Mouse (Mus musculus) liver, embryonic 12.5 days (tissue): Measurements from ENCODE around the gene Ttll8. TPM values are rescaled to one million over a fixed set of nuclear protein-coding genes. Genes with fewer than 3 reads are reported as not detected.

Experiments
- ATAC-seq: fragments of 200-750 bp; cut with Nextera tagmentation; 2 replicates; pipeline ENCODE4 v1.8.0; 2017; ENCODE audit warnings: moderate number of reproducible peaks, mild to moderate bottlenecking, moderate library complexity
- H3K27ac ChIP-seq: fragments of 300-500 bp; sonication (generic); 2 replicates; pipeline ENCODE4 v1.5.1; 2016; ENCODE audit warnings: mild to moderate bottlenecking
- H3K27me3 ChIP-seq: fragments of 300-500 bp; sonication (generic); replicated peaks from 2 replicates; pipeline ENCODE4 v1.6.1; 2016; ENCODE audit warnings: mild to moderate bottlenecking, moderate library complexity
- H3K36me3 ChIP-seq: fragments of 300-500 bp; sonication (generic); 2 replicates; pipeline ENCODE4 v1.6.1; 2016; ENCODE audit warnings: mild to moderate bottlenecking, moderate library complexity
- H3K4me1 ChIP-seq: fragments of 300-500 bp; sonication (generic); 2 replicates; pipeline ENCODE4 v1.6.1; 2016
- H3K4me2 ChIP-seq: fragments of 300-500 bp; sonication (generic); 2 replicates; pipeline ENCODE4 v1.6.1; 2016; ENCODE audit warnings: mild to moderate bottlenecking, moderate library complexity
- H3K4me3 ChIP-seq: fragments of 300-500 bp; sonication (generic); 2 replicates; pipeline ENCODE4 v1.5.1; 2016; ENCODE audit warnings: mild to moderate bottlenecking, moderate library complexity
- H3K9ac ChIP-seq: fragments of 300-500 bp; sonication (generic); 2 replicates; pipeline ENCODE4 v1.6.1; 2016; ENCODE audit warnings: mild to moderate bottlenecking, moderate library complexity
- H3K9me3 ChIP-seq: fragments of 300-500 bp; sonication (generic); replicated peaks from 2 replicates; pipeline ENCODE4 v1.6.1; 2016; ENCODE audit warnings: mild to moderate bottlenecking, moderate library complexity
- WGBS: fragments of 180-500 bp; shearing (Covaris S2); methylation state at CpG from one replicate; pipeline ENCODE4 v1.1.7; 2016; ENCODE audit not compliant: insufficient replicate concordance; 5-methylcytosine and 5-hydroxymethylcytosine counted together
- polyA plus RNA-seq: library from polyadenylated mRNA; unstranded; fragments of >200 nt; fragmentation: Nextera tagmentation; extraction: Ambion mirVana; gene quantifications from 2 replicates; pipeline ENCODE4 v1.2.1, GENCODE M21; 2016

Gene Ttll8
- polyA plus RNA-seq, 1 experiment from 2014 or later = not detected

DNA sequence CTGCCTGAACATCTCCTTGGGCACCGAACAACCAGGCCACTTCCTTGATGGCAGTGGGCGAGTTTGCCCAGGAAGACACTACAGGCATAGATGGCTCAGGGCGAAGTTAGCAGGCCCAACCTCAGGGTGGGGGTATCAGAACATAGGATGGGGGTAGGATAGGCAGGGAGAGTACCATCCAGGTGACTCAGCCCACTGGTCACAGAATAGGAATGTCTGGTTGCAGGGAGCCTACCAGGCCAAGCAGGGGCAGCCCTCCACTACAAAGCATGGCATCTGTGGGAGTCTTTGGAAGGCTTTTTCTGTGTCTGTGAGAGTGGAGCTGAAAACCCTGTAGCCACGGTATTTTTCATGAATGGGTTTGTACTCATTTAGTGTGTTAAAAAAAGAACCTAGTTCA lies 3.3 kb upstream of the Ttll8 start:
- no peak overlapping the region for H3K27ac ChIP-seq
- no peak overlapping the region for H3K4me2 ChIP-seq
- H3K9me3 ChIP-seq = no peaks in the 10 kb centered on the region
- peaks cover 50% of the 10 kb centered on the region for H3K27me3 ChIP-seq
- H3K36me3 ChIP-seq = no peaks in the 10 kb centered on the region
- 55% methylated on average over 4 of the region's 4 CpGs for WGBS
- no peak overlapping the region for H3K4me3 ChIP-seq
- no peak overlapping the region for H3K9ac ChIP-seq
- H3K4me1 ChIP-seq = no peaks in the 10 kb centered on the region
- ATAC-seq = no peak

DNA sequence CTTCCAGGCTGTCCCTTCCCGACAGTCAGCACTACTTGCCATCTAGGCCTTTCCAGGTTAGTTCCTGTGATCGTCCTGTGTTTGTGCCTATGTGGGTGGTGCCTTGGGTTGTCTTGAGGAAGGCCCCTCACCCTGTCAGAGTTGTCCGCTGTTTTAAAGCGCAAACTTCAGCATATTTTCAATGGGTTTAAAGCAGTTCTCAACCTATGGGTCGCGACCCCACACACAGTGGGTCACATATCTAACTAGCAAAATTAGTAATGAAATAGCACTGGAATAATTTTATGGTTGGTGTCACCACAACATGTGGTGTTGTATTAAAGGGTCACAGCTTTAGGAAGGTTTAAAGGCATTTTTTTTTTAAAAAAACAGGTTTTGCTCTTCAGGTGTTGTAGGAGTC lies 1.1 kb upstream of the Ttll8 start:
- no peaks in the 10 kb centered on the region for H3K9me3 ChIP-seq
- H3K9ac ChIP-seq = no peak overlapping the region
- H3K36me3 ChIP-seq = no peaks in the 10 kb centered on the region
- 79% methylated on average over 6 of the region's 6 CpGs for WGBS
- H3K4me3 ChIP-seq = no peak overlapping the region
- H3K27ac ChIP-seq = no peak overlapping the region
- no peaks in the 10 kb centered on the region for H3K4me1 ChIP-seq
- H3K27me3 ChIP-seq = peaks cover 53% of the 10 kb centered on the region
- ATAC-seq = no peak
- H3K4me2 ChIP-seq = no peak overlapping the region

DNA sequence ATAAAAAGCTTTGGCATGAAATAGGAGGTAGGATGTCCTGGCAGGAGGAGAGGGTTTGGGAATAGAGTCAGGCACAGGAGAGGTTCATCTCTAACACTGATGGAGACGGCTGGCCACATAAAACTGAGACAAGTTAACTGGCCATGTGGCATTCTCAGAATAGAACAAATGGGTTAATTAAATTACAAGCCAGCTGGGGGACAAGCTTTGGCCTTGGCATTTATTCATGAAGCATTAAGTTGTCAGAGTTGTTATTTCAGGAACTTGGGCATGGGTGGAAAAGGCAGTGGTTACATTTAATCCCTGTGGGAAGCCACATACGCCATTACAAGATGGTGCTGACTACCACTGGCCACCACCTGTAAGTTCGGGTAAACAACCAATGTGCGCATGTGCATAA lies 3.0 kb downstream of the Ttll8 start:
- no peak for ATAC-seq
- H3K27ac ChIP-seq = no peak overlapping the region
- WGBS = 69% methylated on average over 4 of the region's 4 CpGs
- no peak overlapping the region for H3K4me2 ChIP-seq
- H3K4me3 ChIP-seq = no peak overlapping the region
- H3K9me3 ChIP-seq = no peaks in the 10 kb centered on the region
- H3K27me3 ChIP-seq = peaks cover 42% of the 10 kb centered on the region
- H3K36me3 ChIP-seq = no peaks in the 10 kb centered on the region
- H3K9ac ChIP-seq = no peak overlapping the region
- H3K4me1 ChIP-seq = no peaks in the 10 kb centered on the region

DNA sequence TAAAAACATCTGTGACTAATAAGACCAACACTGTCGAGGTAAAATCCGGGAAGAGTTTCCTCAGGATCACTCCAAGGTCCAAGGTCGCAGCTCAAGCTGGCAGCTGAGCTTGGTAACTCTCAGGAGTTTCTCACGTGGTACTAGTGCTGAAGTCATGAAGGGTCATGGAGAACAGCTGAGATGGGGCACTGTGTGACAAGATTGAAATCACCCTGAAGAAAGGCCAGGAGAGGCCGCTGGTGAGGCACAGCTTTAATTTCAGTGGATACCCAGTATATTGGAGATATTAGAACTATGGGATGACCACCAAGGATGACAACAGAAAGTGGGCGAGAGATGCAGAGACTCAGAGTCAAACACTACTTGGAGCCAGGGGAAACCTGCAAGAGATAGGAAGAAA lies 7.4 kb downstream of the Ttll8 start:
- 36% methylated on average over 6 of the region's 6 CpGs for WGBS
- Histone ChIP-seq H3K36me3 (no peaks in the 10 kb centered on the region), H3K4me2 (no peak overlapping the region), H3K27me3 (0 out of 2 replicates have a peak, but pooled peaks cover 3% of the 10 kb centered on the region), H3K4me1 (no peaks in the 10 kb centered on the region), H3K9ac (no peak overlapping the region), H3K27ac (no peak overlapping the region), H3K4me3 (no peak overlapping the region), H3K9me3 (no peaks in the 10 kb centered on the region)
- no peak for ATAC-seq

DNA sequence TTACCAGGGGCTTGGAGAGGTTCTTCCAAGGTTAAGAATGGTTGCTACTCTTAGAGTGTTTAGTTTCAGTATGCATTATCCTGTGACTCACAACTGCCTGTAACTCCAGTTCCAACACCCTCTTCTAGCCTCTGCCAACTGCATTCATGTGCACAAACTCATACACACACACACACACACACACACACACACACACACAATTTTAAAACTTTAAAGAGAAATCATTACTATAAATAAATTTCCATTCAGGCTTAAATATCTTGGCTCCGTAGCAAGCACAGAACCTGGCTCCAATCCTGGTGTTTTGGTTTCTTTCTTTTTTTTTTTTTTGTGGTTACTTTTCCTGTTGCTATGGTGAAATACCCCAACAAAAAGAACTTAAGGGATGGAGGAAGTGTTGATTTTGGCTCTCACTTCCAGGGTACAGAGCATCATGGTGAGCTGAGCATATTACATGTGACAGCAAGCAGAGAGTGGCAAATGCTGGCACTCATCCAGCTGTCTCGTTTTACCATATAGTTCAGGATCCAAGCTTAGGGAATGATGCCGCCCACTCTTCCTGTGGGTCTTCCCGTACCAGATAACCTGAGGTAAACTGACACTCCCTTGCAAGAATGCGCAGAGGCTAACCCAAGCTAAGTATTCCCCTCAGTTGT lies 10.2 kb downstream of the Ttll8 start:
- Histone ChIP-seq H3K9ac (no peak overlapping the region), H3K27ac (no peak overlapping the region), H3K36me3 (no peaks in the 10 kb centered on the region), H3K4me1 (no peaks in the 10 kb centered on the region), H3K4me2 (no peak overlapping the region), H3K9me3 (no peaks in the 10 kb centered on the region), H3K4me3 (no peak overlapping the region), H3K27me3 (0 out of 2 replicates have a peak, but pooled peaks cover 3% of the 10 kb centered on the region)
- no peak for ATAC-seq
- 65% methylated on average over 5 of the region's 5 CpGs for WGBS

DNA sequence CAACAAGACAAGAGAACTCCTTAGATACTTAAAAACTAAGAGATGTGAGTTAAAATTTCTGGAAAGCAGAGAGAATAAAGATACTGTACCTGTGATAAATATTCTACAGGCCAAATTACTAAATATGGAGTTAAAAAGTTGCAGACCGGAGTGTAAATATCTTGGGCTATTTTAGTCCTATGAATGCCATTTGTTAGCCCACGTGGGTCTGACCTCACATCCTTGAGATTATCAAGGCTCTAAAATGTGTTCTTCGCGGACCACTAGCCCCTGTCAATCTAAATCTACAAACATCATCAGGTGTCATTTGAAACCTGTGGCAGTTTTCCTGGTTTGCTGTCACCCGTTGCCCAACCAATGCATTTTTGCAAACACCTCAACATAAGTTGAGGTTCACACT lies 11.4 kb downstream of the Ttll8 start:
- 61% methylated on average over 5 of the region's 5 CpGs for WGBS
- Histone ChIP-seq H3K4me2 (no peak overlapping the region), H3K27me3 (no peaks in the 10 kb centered on the region), H3K4me3 (no peak overlapping the region), H3K9ac (no peak overlapping the region), H3K9me3 (no peaks in the 10 kb centered on the region), H3K36me3 (no peaks in the 10 kb centered on the region), H3K27ac (no peak overlapping the region), H3K4me1 (no peaks in the 10 kb centered on the region)
- ATAC-seq = no peak

DNA sequence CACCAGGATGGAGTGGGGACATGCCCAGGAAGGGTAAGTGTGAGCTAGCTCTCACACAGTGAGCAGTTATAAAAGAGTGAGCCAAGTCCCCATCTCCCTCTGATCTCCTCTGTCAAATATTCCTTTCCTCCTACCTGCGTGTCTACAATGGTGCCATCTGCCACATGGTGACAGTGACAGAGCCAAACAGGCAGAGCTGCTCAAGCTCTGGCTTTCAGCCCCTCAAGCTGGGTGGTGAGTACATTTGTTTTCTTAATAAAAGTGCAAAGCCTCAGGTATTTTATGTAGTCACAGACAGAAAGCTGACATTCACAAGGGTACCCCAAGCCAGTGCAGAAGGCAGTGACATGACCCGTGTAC lies 16.9 kb downstream of the Ttll8 start:
- H3K27ac ChIP-seq = no peak overlapping the region
- H3K27me3 ChIP-seq = no peaks in the 10 kb centered on the region
- 60% methylated on average over 2 of the region's 2 CpGs for WGBS
- no peaks in the 10 kb centered on the region for H3K4me1 ChIP-seq
- H3K9ac ChIP-seq = no peak overlapping the region
- no peak overlapping the region for H3K4me2 ChIP-seq
- H3K9me3 ChIP-seq = no peaks in the 10 kb centered on the region
- ATAC-seq = no peak
- H3K4me3 ChIP-seq = no peak overlapping the region
- no peaks in the 10 kb centered on the region for H3K36me3 ChIP-seq

DNA sequence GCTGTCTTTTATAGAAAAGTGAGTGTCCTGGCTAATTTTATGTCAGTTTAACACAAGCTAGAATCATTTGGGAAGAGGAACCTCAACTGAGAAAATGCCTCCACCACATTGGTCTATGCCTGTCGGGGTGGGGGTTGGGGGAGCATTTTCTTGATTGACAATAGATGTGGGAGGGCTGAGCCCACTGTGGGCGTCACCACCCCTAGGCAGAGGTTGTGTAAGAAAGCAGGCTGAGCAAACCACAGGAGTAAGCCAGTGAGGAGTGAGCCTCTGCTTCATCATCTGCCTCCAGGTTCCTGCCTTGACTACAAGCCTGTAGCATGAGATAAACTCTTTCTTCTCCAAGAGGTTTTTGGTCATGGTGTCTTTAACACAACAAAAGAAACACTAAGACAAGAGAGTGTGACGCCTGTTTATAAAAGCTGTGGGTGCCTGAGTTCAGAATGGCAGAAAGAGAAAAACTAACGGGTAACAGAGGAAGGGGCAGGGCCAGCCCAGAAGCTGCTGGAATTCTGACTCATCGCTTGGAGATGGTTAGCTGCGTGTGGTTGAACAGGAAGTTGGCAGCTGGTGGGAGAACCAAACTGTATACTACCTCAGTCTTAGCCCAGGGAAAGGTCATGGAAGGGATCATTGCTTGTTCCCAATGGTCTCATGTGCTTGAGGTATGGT lies 17.5 kb downstream of the Ttll8 start:
- Histone ChIP-seq H3K27me3 (no peaks in the 10 kb centered on the region), H3K27ac (no peak overlapping the region), H3K4me1 (no peaks in the 10 kb centered on the region), H3K4me2 (no peak overlapping the region), H3K9ac (no peak overlapping the region), H3K9me3 (no peaks in the 10 kb centered on the region), H3K4me3 (no peak overlapping the region), H3K36me3 (no peaks in the 10 kb centered on the region)
- 28% methylated on average over 6 of the region's 6 CpGs for WGBS
- no peak for ATAC-seq

DNA sequence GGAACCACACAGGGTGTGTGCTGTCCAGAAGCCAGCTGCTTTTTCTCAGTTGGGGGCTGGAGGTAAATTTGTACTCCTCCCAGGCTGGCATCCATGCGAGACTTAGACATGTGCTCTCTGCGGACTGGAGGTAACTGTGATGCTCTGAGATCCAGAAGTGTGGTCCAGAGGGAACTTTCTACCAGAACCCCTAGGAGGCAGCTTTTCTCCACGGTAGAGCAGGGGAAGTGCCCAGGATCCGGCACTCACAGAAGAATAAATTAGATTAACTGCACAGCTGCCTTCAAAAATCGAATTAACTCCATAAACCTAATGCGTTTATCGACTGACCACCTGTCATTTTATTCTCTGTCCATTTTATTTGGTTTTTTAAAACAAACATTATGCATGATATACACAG lies 20.1 kb downstream of the Ttll8 start:
- H3K36me3 ChIP-seq = no peaks in the 10 kb centered on the region
- H3K27me3 ChIP-seq = no peaks in the 10 kb centered on the region
- H3K9me3 ChIP-seq = no peaks in the 10 kb centered on the region
- H3K4me3 ChIP-seq = no peak overlapping the region
- 57% methylated on average over 7 of the region's 7 CpGs for WGBS
- no peak overlapping the region for H3K9ac ChIP-seq
- H3K4me1 ChIP-seq = no peaks in the 10 kb centered on the region
- no peak for ATAC-seq
- H3K27ac ChIP-seq = no peak overlapping the region
- H3K4me2 ChIP-seq = no peak overlapping the region

DNA sequence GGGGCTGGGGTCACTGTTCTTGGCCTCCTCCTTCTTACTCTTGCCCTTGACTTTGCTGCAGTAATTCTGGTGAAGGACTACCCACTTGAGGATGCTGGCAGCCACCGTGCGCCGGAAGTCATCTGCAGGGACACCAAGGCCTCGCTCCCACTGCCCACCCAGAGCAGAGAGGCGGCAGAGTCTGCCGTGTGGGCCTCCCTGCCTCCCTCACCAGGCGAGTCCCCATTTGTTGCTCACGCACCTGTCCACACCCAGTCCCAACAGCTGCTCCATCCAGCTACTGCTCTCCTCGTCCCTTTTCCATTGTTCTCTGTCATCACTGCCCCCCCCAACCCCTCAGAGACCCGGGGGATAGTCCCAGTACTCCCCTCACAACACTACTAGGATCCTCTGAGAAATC lies 21.6 kb downstream of the Ttll8 start:
- no peak overlapping the region for H3K27ac ChIP-seq
- no peaks in the 10 kb centered on the region for H3K9me3 ChIP-seq
- no peaks in the 10 kb centered on the region for H3K36me3 ChIP-seq
- H3K4me2 ChIP-seq = no peak overlapping the region
- ATAC-seq = no peak
- no peak overlapping the region for H3K9ac ChIP-seq
- no peak overlapping the region for H3K4me3 ChIP-seq
- no peaks in the 10 kb centered on the region for H3K4me1 ChIP-seq
- WGBS = 69% methylated on average over 10 of the region's 10 CpGs
- H3K27me3 ChIP-seq = no peaks in the 10 kb centered on the region

DNA sequence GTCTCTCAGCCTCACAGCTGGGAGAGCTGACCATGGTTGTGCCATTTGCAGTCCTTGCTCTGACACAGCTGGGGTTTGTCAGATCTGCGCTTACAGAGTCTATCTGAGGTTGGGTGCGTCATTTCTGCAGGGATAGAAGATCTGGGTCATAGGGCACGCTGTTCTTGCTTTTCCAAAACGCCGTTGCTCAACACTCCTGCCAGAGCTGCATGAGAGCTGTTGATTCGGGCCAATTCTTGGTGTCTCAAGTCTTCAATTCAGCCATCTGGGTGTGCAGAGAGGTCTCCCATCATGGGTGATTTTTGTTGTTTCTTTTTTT lies 32.3 kb downstream of the Ttll8 start:
- Histone ChIP-seq H3K4me3 (no peak overlapping the region), H3K9me3 (no peaks in the 10 kb centered on the region), H3K4me1 (no peaks in the 10 kb centered on the region), H3K27me3 (no peaks in the 10 kb centered on the region), H3K4me2 (no peak overlapping the region), H3K36me3 (no peaks in the 10 kb centered on the region), H3K9ac (no peak overlapping the region), H3K27ac (no peak overlapping the region)
- WGBS = 56% methylated on average over 6 of the region's 6 CpGs
- no peak for ATAC-seq

DNA sequence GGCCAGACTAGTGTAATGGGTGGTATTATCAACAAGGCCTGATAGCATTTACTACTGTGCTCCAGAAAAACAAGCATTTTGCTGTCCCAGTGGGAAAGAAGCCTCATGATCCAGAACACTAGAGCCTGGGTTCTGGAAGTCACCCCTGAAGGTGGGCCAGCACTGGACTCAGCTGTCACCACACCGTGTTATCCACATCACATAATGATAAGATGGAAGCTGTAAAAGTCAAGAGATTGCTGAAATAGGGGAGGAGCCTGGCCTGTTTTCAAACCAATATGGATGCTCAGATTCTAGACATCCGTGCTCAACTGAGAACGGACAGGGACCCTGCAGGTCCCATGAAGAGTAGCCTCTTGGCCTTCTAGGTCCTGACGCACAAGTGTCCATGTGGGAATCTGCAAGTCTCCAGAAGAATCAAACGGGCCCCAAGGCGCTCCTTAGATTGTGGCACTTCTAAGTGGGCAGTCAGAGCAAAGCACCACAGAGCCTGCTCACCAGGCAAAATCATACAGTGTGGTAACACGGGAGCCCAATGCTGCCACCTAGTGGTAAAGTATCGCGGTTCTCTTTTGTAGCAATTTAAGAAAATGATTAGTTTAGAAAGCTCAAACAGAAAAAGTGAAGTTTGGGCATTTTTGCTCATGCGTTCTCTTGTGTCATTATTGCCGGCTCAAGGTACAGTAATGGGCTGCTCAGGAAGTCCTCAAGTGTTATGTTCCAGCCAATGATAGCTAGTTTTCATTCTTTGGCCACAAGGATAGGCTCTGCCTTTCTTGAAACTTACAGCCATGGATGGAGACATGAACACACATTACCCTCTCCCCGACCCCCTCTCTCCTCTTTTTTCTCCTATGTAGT lies 32.9 kb downstream of the Ttll8 start:
- Histone ChIP-seq H3K27me3 (no peaks in the 10 kb centered on the region), H3K9ac (no peak overlapping the region), H3K4me1 (no peaks in the 10 kb centered on the region), H3K4me2 (no peak overlapping the region), H3K9me3 (no peaks in the 10 kb centered on the region), H3K4me3 (no peak overlapping the region), H3K27ac (no peak overlapping the region), H3K36me3 (no peaks in the 10 kb centered on the region)
- WGBS = 21% methylated on average over 12 of the region's 12 CpGs
- ATAC-seq = 0 out of 2 replicates have a peak, but pooled peaks have one; percentile 37
